Mouse (Mus musculus) spleen, adult 2 months (tissue): ENCODE data around the gene Gtf2b.

ENCODE experiments used
- CTCF ChIP-seq: fragments of 200-500 bp; IDR thresholded peaks from 2 replicates; pipeline ENCODE4 v1.5.1; 2011; ENCODE audit warnings: mild to moderate bottlenecking, inconsistent platforms; ENCODE audit not compliant: insufficient read depth, insufficient read length, insufficient replicate concordance; ENCODE audit errors: extremely low read depth
- POLR2A ChIP-seq: fragments of 200-500 bp; IDR thresholded peaks from 2 replicates; pipeline ENCODE4 v1.6.1; 2011; ENCODE audit warnings: low read depth, low read length, inconsistent platforms

- TF ChIP-seq POLR2A (no peak), CTCF (no peak)
These were observed 52.7 kb downstream of the Gtf2b start for GRCm38 (mm10) chr3:142817506-142817905.
